Mouse (Mus musculus): ENCODE measurements around the gene Tbc1d30.

GRCm38 (mm10) chr10:121360358-121360757 lies 9.3 kb upstream of the Tbc1d30 start:
- TF ChIP-seq TAL1 (IDR thresholded peaks at IDR 0.05; ENCODE audit: low read length) (no peak), GATA1 (IDR thresholded peaks at IDR 0.05; ENCODE audit: low read length) (no peak)
